Mouse (Mus musculus): ENCODE measurements around the gene Elmo1.

DNA sequence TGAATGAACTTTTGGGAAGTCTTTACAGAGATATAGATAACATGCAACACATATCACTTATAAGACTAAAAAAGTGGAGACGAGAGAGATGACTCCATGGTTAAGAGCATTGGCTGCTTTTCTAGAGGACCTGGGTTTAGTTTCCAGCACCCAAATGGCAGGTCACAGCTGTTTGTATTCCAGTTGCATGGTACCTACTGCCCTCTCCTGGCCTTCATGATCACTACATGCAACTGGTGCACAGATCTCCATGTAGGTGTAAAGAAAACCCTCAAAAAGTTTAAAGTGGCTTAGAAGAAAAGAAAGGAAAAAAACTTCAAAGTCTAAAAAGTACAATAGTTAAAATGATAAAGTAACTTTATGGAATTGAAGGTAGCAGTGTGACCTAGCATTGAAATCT is 172.8 kb downstream of the Elmo1 start:
- no peak for TF ChIP-seq GATA1 (IDR thresholded peaks at IDR 0.05; ENCODE audit: borderline replicate concordance, low read length)
- TF ChIP-seq FLI1 (IDR thresholded peaks at IDR 0.05; ENCODE audit: low read length): no peak

Data from megakaryocyte, embryonic 14.5 days (primary cell).